Mouse (Mus musculus): ENCODE results near the gene Ndel1. TPM values are rescaled to one million over a fixed set of nuclear protein-coding genes. Genes with fewer than 3 reads are reported as not detected.
"Not testable (repeated sequence)": the region's sequence is repeated elsewhere in the genome, so short reads cannot be mapped to it uniquely, and the experiment has no call there.

Gene Ndel1
- polyA plus RNA-seq, 1 experiment from 2014 or later, result 79.4 TPM

DNA sequence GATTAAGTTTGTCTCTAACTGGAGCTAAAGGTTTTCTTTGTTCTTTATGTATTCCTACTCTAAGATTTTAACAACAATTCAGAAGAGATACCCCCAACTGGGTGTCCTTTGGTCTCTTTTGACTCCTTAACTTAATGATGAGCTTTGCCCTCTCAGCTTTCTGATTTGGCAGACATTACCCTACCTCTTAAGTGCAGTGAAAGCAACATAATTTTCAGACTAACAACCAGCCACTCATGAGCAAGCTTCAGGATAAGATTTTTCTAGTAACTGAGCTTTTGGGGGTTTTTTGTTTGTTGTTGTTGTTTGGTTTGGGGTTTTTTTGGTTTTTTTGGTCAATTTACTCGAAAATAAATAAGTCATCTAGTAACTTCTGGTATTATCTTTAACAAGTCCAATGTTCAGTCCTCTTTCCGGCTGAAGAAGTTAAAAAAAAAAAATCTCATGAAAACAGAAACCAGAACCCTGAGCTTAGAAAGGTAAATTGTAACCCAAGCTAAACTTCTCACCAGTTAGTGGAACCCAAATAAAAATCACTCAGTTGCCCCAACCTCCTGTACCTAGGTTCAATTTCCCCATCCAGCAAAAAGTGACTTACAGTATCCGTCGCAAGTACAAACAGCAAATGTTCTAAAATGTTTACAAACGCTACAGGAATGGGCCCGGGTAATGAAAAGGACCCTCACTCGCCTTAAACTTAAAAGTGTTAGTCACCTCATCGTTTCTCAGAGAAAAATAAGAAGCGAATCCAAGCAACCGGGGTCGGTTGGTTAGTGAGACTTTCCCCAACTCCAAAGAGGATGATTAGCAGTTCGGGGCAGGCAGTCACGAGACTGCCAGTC, 19.8 kb downstream of the Ndel1 start:
- 2% methylated on average over 13 of the region's 13 CpGs for WGBS
- Histone ChIP-seq H3K9ac (ENCODE audit: low read length) (peak overlapping the region; percentile 93), H3K36me3 (ENCODE audit: control insufficient read depth, insufficient read depth) (no peaks in the 10 kb centered on the region), H3K4me1 (ENCODE audit: control insufficient read depth, insufficient read depth, low read length) (peaks cover 24% of the 10 kb centered on the region), H3K27me3 (ENCODE audit: control insufficient read depth, insufficient read depth, low read length) (no peaks in the 10 kb centered on the region), H3K4me2 (ENCODE audit: low read depth, low read length) (peak overlapping the region; percentile 88), H3K27ac (ENCODE audit: low read length) (peak overlapping the region; percentile 97), H3K9me3 (replicated peaks; ENCODE audit: control insufficient read depth, low read length) (no peaks in the 10 kb centered on the region), H3K4me3 (ENCODE audit: low read length) (peak overlapping the region; percentile 84)
- ATAC-seq (replicated peaks; ENCODE audit: extremely low read depth, insufficient read depth, low FRiP score), result no peak

DNA sequence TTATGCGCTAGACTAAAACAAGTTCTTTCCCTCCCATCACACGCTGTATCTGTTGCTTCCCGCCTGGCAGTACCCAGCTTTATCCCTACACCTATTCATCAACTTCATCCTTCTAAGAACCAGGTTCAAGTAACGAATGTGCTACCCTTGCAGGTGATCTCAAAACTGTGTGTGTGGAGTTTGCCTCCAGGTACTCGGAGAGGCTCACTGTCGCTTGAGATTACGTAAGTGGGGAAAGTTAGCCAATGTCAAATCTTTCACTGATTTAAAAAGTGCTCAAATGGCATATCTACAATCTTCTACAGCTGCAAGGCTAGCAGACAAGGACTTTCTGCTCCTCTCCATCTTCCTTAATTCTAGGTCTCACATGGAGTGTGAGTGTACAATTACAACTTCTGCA, 20.8 kb downstream of the Ndel1 start:
- no peaks in the 10 kb centered on the region for H3K9me3 ChIP-seq (replicated peaks; ENCODE audit: control insufficient read depth, low read length)
- WGBS, result 77% methylated on average over 7 of the region's 7 CpGs
- ATAC-seq (replicated peaks; ENCODE audit: extremely low read depth, insufficient read depth, low FRiP score), result no peak
- H3K27me3 ChIP-seq (ENCODE audit: control insufficient read depth, insufficient read depth, low read length), result no peaks in the 10 kb centered on the region
- peak overlapping the region; percentile 88 for H3K4me2 ChIP-seq (ENCODE audit: low read depth, low read length)
- H3K36me3 ChIP-seq (ENCODE audit: control insufficient read depth, insufficient read depth), result no peaks in the 10 kb centered on the region
- no peak overlapping the region for H3K27ac ChIP-seq (ENCODE audit: low read length)
- H3K4me3 ChIP-seq (ENCODE audit: low read length), result peak overlapping the region; percentile 27
- H3K4me1 ChIP-seq (ENCODE audit: control insufficient read depth, insufficient read depth, low read length), result peaks cover 28% of the 10 kb centered on the region
- peak overlapping the region; percentile 6 for H3K9ac ChIP-seq (ENCODE audit: low read length)

DNA sequence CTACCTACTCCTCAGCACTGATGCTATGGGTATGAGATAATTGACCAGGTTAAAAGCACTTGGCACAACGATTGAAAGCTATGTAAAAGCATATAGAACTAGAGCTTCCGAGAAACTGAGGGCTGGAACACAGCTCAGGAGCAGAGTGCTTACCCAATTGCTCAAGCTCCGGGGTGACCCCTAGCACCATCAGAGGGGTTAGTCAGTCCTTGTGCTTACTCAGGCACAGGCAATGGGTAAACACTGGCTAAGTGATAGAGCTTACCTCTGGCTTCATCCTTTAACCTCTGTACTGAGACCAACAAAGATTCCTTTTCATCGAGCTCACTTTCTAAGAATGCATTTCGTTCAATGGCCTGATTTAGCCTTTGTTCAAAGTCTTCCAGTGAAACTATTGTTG, 32.1 kb downstream of the Ndel1 start:
- peaks cover 46% of the 10 kb centered on the region for H3K36me3 ChIP-seq (ENCODE audit: control insufficient read depth, insufficient read depth)
- no peak overlapping the region for H3K4me3 ChIP-seq (ENCODE audit: low read length)
- ATAC-seq (replicated peaks; ENCODE audit: extremely low read depth, insufficient read depth, low FRiP score), result no peak
- no peaks in the 10 kb centered on the region for H3K9me3 ChIP-seq (replicated peaks; ENCODE audit: control insufficient read depth, low read length)
- H3K4me2 ChIP-seq (ENCODE audit: low read depth, low read length), result no peak overlapping the region
- no peak overlapping the region for H3K27ac ChIP-seq (ENCODE audit: low read length)
- WGBS, result 84% methylated on average over 5 of the region's 5 CpGs
- no peaks in the 10 kb centered on the region for H3K27me3 ChIP-seq (ENCODE audit: control insufficient read depth, insufficient read depth, low read length)
- H3K9ac ChIP-seq (ENCODE audit: low read length), result no peak overlapping the region
- H3K4me1 ChIP-seq (ENCODE audit: control insufficient read depth, insufficient read depth, low read length), result no peaks in the 10 kb centered on the region

DNA sequence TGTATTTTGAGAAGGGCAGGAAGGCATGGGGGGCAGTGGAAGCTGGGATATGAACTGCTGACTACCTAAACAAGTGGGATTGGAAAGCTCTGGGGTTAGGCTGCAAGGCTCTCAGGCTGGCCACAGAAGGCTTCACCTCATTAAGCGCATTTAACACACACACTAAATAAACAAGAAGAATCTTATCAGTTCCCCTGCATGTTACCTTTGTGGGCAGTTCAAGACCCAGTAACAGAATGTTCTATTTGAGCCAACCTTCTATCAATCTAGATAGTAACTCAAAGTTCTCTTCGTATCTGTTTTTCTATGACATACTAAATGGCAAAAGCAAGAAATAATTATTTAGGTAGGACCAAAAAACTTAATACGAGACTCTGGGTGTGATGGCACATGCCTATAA, 36.6 kb downstream of the Ndel1 start:
- H3K4me3 ChIP-seq (ENCODE audit: low read length), result no peak overlapping the region
- H3K9me3 ChIP-seq (replicated peaks; ENCODE audit: control insufficient read depth, low read length), result no peaks in the 10 kb centered on the region
- peaks cover 44% of the 10 kb centered on the region for H3K36me3 ChIP-seq (ENCODE audit: control insufficient read depth, insufficient read depth)
- 84% methylated on average over 3 of the region's 3 CpGs for WGBS
- H3K27me3 ChIP-seq (ENCODE audit: control insufficient read depth, insufficient read depth, low read length), result no peaks in the 10 kb centered on the region
- H3K4me1 ChIP-seq (ENCODE audit: control insufficient read depth, insufficient read depth, low read length), result 0 out of 2 replicates have a peak, but pooled peaks cover 2% of the 10 kb centered on the region
- H3K9ac ChIP-seq (ENCODE audit: low read length), result no peak overlapping the region
- ATAC-seq (replicated peaks; ENCODE audit: extremely low read depth, insufficient read depth, low FRiP score), result no peak
- no peak overlapping the region for H3K4me2 ChIP-seq (ENCODE audit: low read depth, low read length)
- no peak overlapping the region for H3K27ac ChIP-seq (ENCODE audit: low read length)

DNA sequence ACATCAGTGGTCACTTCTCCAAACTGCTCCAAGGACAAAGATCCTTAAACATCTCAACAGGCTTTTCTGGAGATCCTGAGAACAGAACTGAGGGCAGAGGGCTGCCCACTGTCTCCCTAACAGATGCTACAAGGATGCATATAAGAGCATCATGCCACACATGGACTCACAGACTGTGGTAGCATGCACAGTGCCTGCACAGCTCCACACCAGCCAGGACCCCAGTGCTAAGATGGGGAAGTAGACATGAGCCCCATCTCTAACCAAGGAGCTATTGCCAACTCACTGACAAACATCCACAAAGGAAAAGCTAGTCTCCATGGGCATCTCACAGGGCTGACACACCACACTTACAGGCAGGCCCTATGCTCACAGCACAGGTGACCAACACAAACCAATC, 38.1 kb downstream of the Ndel1 start:
- H3K9ac ChIP-seq (ENCODE audit: low read length), result no peak overlapping the region
- H3K4me1 ChIP-seq (ENCODE audit: control insufficient read depth, insufficient read depth, low read length), result 0 out of 2 replicates have a peak, but pooled peaks cover 2% of the 10 kb centered on the region
- no peak overlapping the region for H3K4me2 ChIP-seq (ENCODE audit: low read depth, low read length)
- no peak overlapping the region for H3K27ac ChIP-seq (ENCODE audit: low read length)
- H3K27me3 ChIP-seq (ENCODE audit: control insufficient read depth, insufficient read depth, low read length), result no peaks in the 10 kb centered on the region
- H3K9me3 ChIP-seq (replicated peaks; ENCODE audit: control insufficient read depth, low read length), result no peaks in the 10 kb centered on the region
- no peak overlapping the region for H3K4me3 ChIP-seq (ENCODE audit: low read length)
- ATAC-seq (replicated peaks; ENCODE audit: extremely low read depth, insufficient read depth, low FRiP score), result no peak
- peaks cover 37% of the 10 kb centered on the region for H3K36me3 ChIP-seq (ENCODE audit: control insufficient read depth, insufficient read depth)

DNA sequence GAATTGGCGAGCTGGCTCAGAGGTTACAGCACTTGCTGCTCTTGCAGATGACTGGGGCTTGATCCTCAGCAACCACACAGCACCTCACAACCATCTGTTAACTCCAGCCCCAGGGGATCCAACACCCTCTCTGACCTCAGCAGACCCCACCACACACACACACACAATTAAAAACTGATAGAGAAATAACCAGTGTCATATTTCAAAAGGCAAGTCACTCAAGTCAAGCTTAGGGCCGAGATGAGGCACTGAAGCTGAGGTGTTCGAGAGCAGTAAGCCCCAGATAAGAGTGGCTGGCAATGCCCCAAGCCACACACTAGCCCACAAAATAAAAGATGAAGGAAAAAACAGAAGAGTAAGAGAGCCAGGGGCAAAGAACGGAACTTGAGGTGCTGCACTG, 38.9 kb downstream of the Ndel1 start:
- no peak overlapping the region for H3K9ac ChIP-seq (ENCODE audit: low read length)
- H3K4me2 ChIP-seq (ENCODE audit: low read depth, low read length), result no peak overlapping the region
- 34% methylated on average over 4 of the region's 4 CpGs for WGBS
- H3K9me3 ChIP-seq (replicated peaks; ENCODE audit: control insufficient read depth, low read length), result no peaks in the 10 kb centered on the region
- ATAC-seq (replicated peaks; ENCODE audit: extremely low read depth, insufficient read depth, low FRiP score), result no peak
- H3K27ac ChIP-seq (ENCODE audit: low read length), result no peak overlapping the region
- H3K4me1 ChIP-seq (ENCODE audit: control insufficient read depth, insufficient read depth, low read length), result 0 out of 2 replicates have a peak, but pooled peaks cover 2% of the 10 kb centered on the region
- peaks cover 41% of the 10 kb centered on the region for H3K36me3 ChIP-seq (ENCODE audit: control insufficient read depth, insufficient read depth)
- no peaks in the 10 kb centered on the region for H3K27me3 ChIP-seq (ENCODE audit: control insufficient read depth, insufficient read depth, low read length)
- no peak overlapping the region for H3K4me3 ChIP-seq (ENCODE audit: low read length)

DNA sequence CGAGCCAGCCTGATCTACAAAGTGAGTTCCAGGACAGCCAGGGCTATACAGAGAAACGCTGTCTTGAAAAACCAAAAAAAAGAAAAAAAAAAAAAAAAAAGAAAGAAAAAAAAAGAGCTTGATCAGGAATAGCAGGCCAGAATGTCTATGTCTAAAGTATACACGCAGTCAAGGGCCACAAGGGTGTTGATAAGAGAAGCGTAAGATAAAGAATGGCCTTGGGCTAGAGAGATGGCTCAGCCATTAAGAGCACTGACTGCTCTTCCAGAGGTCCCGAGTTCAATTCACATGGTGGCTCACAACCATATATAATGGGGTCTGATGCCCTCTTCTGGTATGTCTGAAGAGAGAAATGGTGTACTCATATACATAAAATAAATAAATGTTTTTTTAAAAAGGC, 40.1 kb downstream of the Ndel1 start:
- H3K4me3 ChIP-seq (ENCODE audit: low read length); H3K27me3 ChIP-seq (ENCODE audit: control insufficient read depth, insufficient read depth, low read length); H3K9me3 ChIP-seq (replicated peaks; ENCODE audit: control insufficient read depth, low read length); H3K4me2 ChIP-seq (ENCODE audit: low read depth, low read length); ATAC-seq (replicated peaks; ENCODE audit: extremely low read depth, insufficient read depth, low FRiP score); H3K4me1 ChIP-seq (ENCODE audit: control insufficient read depth, insufficient read depth, low read length); H3K27ac ChIP-seq (ENCODE audit: low read length); H3K9ac ChIP-seq (ENCODE audit: low read length): not testable (repeated sequence)
- peaks cover 37% of the 10 kb centered on the region for H3K36me3 ChIP-seq (ENCODE audit: control insufficient read depth, insufficient read depth)
- WGBS, result 86% methylated on average over 5 of the region's 5 CpGs

DNA sequence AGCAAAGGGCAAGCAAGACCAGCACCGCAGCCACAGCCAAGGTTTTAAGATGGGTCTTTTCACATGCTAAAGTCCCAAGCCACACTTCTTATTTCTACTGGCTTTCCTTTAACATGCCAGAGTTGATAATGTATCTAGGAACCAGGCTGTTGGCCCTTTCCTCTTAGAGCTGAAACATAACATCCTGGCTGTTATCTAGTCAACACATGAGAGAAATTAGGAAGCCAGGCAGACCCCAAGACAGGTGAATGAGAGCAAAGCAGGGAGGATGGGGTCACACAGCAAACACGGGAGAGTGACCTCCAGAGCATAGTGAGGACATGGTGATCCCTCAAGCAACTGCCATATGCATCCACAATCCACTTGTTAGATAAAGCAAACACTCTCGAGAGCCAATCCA, 44.9 kb downstream of the Ndel1 start:
- Histone ChIP-seq H3K4me1 (ENCODE audit: control insufficient read depth, insufficient read depth, low read length) (no peaks in the 10 kb centered on the region), H3K36me3 (ENCODE audit: control insufficient read depth, insufficient read depth) (peaks cover 24% of the 10 kb centered on the region), H3K4me2 (ENCODE audit: low read depth, low read length) (no peak overlapping the region), H3K9me3 (replicated peaks; ENCODE audit: control insufficient read depth, low read length) (no peaks in the 10 kb centered on the region), H3K4me3 (ENCODE audit: low read length) (no peak overlapping the region), H3K27ac (ENCODE audit: low read length) (no peak overlapping the region), H3K9ac (ENCODE audit: low read length) (no peak overlapping the region), H3K27me3 (ENCODE audit: control insufficient read depth, insufficient read depth, low read length) (no peaks in the 10 kb centered on the region)
- no peak for ATAC-seq (replicated peaks; ENCODE audit: extremely low read depth, insufficient read depth, low FRiP score)
- WGBS, result 54% methylated on average over 3 of the region's 3 CpGs

DNA sequence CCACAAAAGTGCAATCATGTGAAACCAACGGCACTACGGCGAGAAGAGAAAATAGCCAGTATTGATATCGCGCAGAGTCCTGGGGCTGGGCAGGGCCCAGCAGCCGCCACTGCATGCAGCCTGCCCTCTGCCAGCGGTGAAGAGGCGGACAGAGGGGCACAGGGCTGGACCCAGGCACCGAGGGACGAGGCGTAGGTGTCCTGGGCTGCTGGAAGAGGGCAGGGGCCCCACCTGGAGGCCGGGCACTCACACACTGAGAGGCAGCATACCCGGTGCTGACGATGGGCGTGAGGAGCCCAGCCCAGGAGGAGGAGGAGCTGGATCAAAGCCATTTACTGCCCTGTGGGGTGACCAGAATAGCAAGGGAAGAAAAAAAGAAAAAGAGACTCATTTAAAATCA, 49.3 kb downstream of the Ndel1 start:
- no peaks in the 10 kb centered on the region for H3K27me3 ChIP-seq (ENCODE audit: control insufficient read depth, insufficient read depth, low read length)

More for the DNA sequence above, 49.3 kb downstream of the Ndel1 start:
- no peaks in the 10 kb centered on the region for H3K9me3 ChIP-seq (replicated peaks; ENCODE audit: control insufficient read depth, low read length)
- H3K4me2 ChIP-seq (ENCODE audit: low read depth, low read length), result no peak overlapping the region
- peaks cover 26% of the 10 kb centered on the region for H3K36me3 ChIP-seq (ENCODE audit: control insufficient read depth, insufficient read depth)
- H3K4me3 ChIP-seq (ENCODE audit: low read length), result no peak overlapping the region
- H3K9ac ChIP-seq (ENCODE audit: low read length), result no peak overlapping the region
- no peaks in the 10 kb centered on the region for H3K4me1 ChIP-seq (ENCODE audit: control insufficient read depth, insufficient read depth, low read length)
- no peak for ATAC-seq (replicated peaks; ENCODE audit: extremely low read depth, insufficient read depth, low FRiP score)
- 69% methylated on average over 15 of the region's 15 CpGs for WGBS
- no peak overlapping the region for H3K27ac ChIP-seq (ENCODE audit: low read length)

Measured in heart, embryonic 16.5 days (tissue).